Mouse (Mus musculus): Measurements from ENCODE around the gene Pld4.

The Pld4 gene

GRCm38 (mm10) chr12:112760154-112760926, at the start of gene Pld4:
Gene Pld4, plus strand, starts transcription at chr12:112760655.
- peak in 1 of 2 experiments; percentile 13 for DNase-seq (ENCODE audit: low spot score in 2 of 2)

- DNase-seq (ENCODE audit: low spot score in 2 of 2) = peak in 1 of 2 experiments; percentile 50
These were observed 46.5 kb upstream of the Pld4 start for GRCm38 (mm10) chr12:112713984-112714383.

- peak in 1 of 2 experiments; percentile 47 for DNase-seq (ENCODE audit: low spot score in 2 of 2)
These were observed 43.3 kb upstream of the Pld4 start for GRCm38 (mm10) chr12:112717140-112717539.

- no peak for DNase-seq (ENCODE audit: low spot score in 2 of 2)
These were observed 41.5 kb upstream of the Pld4 start for GRCm38 (mm10) chr12:112718995-112719394.

GRCm38 (mm10) chr12:112720216-112720615, 40.2 kb upstream of the Pld4 start, which contains the start of gene Cep170b:
Gene Cep170b, plus strand, starts transcription at chr12:112720455.
- no peak for DNase-seq (ENCODE audit: low spot score in 2 of 2)

GRCm38 (mm10) chr12:112720890-112721423, 39.5 kb upstream of the Pld4 start:
- DNase-seq (ENCODE audit: low spot score in 2 of 2) = no peak

GRCm38 (mm10) chr12:112721424-112722239, 38.8 kb upstream of the Pld4 start:
- DNase-seq (ENCODE audit: low spot score in 2 of 2) = no peak

GRCm38 (mm10) chr12:112722240-112723027, 38.0 kb upstream of the Pld4 start:
- peak in 1 of 2 experiments; percentile 49 for DNase-seq (ENCODE audit: low spot score in 2 of 2)

- DNase-seq (ENCODE audit: low spot score in 2 of 2) = no peak
These were observed 37.5 kb upstream of the Pld4 start for GRCm38 (mm10) chr12:112723028-112723330.

GRCm38 (mm10) chr12:112723445-112723844, 37.0 kb upstream of the Pld4 start:
- no peak for DNase-seq (ENCODE audit: low spot score in 2 of 2)

GRCm38 (mm10) chr12:112724077-112724805, 36.2 kb upstream of the Pld4 start:
- DNase-seq (ENCODE audit: low spot score in 2 of 2) = peak in 1 of 2 experiments; percentile 82

GRCm38 (mm10) chr12:112727801-112728200, 32.7 kb upstream of the Pld4 start:
- no peak for DNase-seq (ENCODE audit: low spot score in 2 of 2)

GRCm38 (mm10) chr12:112730808-112731207, 29.6 kb upstream of the Pld4 start:
- no peak for DNase-seq (ENCODE audit: low spot score in 2 of 2)

- DNase-seq (ENCODE audit: low spot score in 2 of 2) = no peak
These were observed 27.9 kb upstream of the Pld4 start for GRCm38 (mm10) chr12:112732591-112732990.

GRCm38 (mm10) chr12:112734108-112734820, 26.2 kb upstream of the Pld4 start:
- DNase-seq (ENCODE audit: low spot score in 2 of 2) = no peak

- no peak for DNase-seq (ENCODE audit: low spot score in 2 of 2)
These were observed 25.4 kb upstream of the Pld4 start for GRCm38 (mm10) chr12:112734881-112735655.

- DNase-seq (ENCODE audit: low spot score in 2 of 2) = no peak
These were observed 24.4 kb upstream of the Pld4 start for GRCm38 (mm10) chr12:112735896-112736635.

GRCm38 (mm10) chr12:112736636-112736925, 23.9 kb upstream of the Pld4 start:
- no peak for DNase-seq (ENCODE audit: low spot score in 2 of 2)

- no peak for DNase-seq (ENCODE audit: low spot score in 2 of 2)
These were observed 23.4 kb upstream of the Pld4 start for GRCm38 (mm10) chr12:112737081-112737480.
